Mouse (Mus musculus) forebrain, embryonic 14.5 days (tissue): Measurements from ENCODE around the gene Lax1. TPM values are rescaled to one million over a fixed set of nuclear protein-coding genes. Genes with fewer than 3 reads are reported as not detected.

ENCODE experiments used
- ATAC-seq: fragments of 200-750 bp; cut with Nextera tagmentation; 2 replicates; pipeline ENCODE4 v1.8.0; 2017; ENCODE audit warnings: mild to moderate bottlenecking, moderate library complexity
- DNase-seq: peaks from one replicate; pipeline ENCODE4 v3.0.0-alpha.2; 2015; ENCODE audit warnings: low spot score
- H3K27ac ChIP-seq: fragments of 300-500 bp; sonication (generic); 2 replicates; pipeline ENCODE4 v1.5.1; 2014; ENCODE audit warnings: low read depth, mild to moderate bottlenecking, control low read depth, low read length, moderate library complexity
- H3K27me3 ChIP-seq: fragments of 300-500 bp; sonication (generic); replicated peaks from 2 replicates; pipeline ENCODE4 v1.6.1; 2014; ENCODE audit warnings: low read length, control low read depth, mixed read lengths; ENCODE audit not compliant: control insufficient read depth, insufficient read depth
- H3K36me3 ChIP-seq: fragments of 300-500 bp; sonication (generic); 2 replicates; pipeline ENCODE4 v1.6.1; 2014; ENCODE audit warnings: low read length, control low read depth; ENCODE audit not compliant: control insufficient read depth, insufficient read depth
- H3K4me1 ChIP-seq: fragments of 300-500 bp; sonication (generic); 2 replicates; pipeline ENCODE4 v1.6.1; 2014; ENCODE audit warnings: antibody characterized with exemption, low read length, control low read depth; ENCODE audit not compliant: control insufficient read depth, insufficient read depth
- H3K4me2 ChIP-seq: fragments of 300-500 bp; sonication (generic); 2 replicates; pipeline ENCODE4 v1.6.1; 2014; ENCODE audit warnings: mild to moderate bottlenecking, control low read depth, low read length
- H3K4me3 ChIP-seq: fragments of 300-500 bp; sonication (generic); 2 replicates; pipeline ENCODE4 v1.5.1; 2014; ENCODE audit warnings: low read depth, low read length, control low read depth
- H3K9ac ChIP-seq: fragments of 300-500 bp; sonication (generic); 2 replicates; pipeline ENCODE4 v1.6.1; 2014; ENCODE audit warnings: mild to moderate bottlenecking, low read length, control low read depth, moderate library complexity
- H3K9me3 ChIP-seq: fragments of 300-500 bp; sonication (generic); replicated peaks from 2 replicates; pipeline ENCODE4 v1.6.1; 2016; ENCODE audit warnings: low read length, control low read depth, mixed read lengths; ENCODE audit not compliant: control insufficient read depth
- WGBS: fragments of 180-500 bp; shearing (Covaris S2); extraction: QIAGEN DNeasy Blood & Tissue Kit; methylation state at CpG from one replicate; pipeline ENCODE4 v1.1.7; 2014; 5-methylcytosine and 5-hydroxymethylcytosine counted together
- polyA plus RNA-seq: library from polyadenylated mRNA; unstranded; fragments of >200 nt; fragmentation: Nextera tagmentation; extraction: Ambion mirVana; gene quantifications from 2 replicates; pipeline ENCODE4 v1.2.1, GENCODE M21; 2014

Gene Lax1
- not detected in 2 replicates for polyA plus RNA-seq

DNA sequence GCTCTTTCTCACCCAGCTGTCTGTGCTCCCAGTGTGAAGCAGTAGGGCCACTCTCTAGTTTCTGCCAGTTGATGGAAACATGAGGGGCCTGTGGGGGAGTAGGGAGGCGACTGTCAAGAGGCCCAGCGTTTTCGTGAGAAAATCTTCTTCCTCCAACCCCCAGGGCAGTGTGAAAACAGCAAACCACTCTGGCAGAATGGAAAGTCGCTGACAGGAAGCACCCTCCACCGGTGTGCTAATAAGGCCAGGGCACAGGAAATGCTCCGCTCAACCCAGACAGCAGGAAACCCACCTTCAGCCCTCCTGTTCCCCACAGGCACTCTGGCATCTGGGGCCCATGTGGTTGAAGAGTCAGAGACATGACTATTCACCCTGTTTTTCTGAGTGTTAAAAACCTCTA lies at the start of gene Lax1:
TSS of gene Lax1 (minus strand) at position 212 of the 400 bp plus-strand sequence.
- H3K9ac ChIP-seq, result no peak within 1 kb of the TSS
- WGBS, result 69% methylated on average over 6 of the region's 6 CpGs
- H3K27me3 ChIP-seq, result no peaks in the 10 kb centered on the region
- H3K4me3 ChIP-seq, result no peak within 1 kb of the TSS
- no peaks in the 10 kb centered on the region for H3K36me3 ChIP-seq
- no peaks in the 10 kb centered on the region for H3K9me3 ChIP-seq
- H3K4me1 ChIP-seq, result no peaks in the 10 kb centered on the region
- no peak within 1 kb of the TSS for H3K4me2 ChIP-seq
- no peak for DNase-seq
- no peak for ATAC-seq
- no peak within 1 kb of the TSS for H3K27ac ChIP-seq

DNA sequence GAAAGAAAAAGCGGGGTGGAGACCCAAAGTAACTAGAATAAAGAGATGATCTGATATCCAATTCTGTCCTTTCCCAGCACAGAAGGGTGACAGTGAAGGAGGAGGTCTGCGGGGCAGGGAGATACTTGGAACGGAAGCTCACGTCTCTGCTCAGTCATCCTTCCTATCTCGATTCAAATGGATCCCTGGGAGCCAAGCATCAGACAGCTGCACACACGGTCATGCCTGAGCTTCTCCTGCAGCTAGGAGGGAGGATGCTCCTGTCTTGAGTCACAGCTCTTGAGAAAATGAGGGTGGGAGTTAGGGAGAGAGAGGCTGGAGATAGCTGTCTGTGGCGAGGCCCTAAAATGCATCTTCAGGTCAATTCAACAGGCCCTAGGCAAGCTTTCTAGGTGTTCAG lies 46.8 kb upstream of the Lax1 start:
- peak; percentile 14; the same call in 1 of the 2 replicates for ATAC-seq
- 79% methylated on average over 7 of the region's 7 CpGs for WGBS
- Histone ChIP-seq H3K9me3 (no peaks in the 10 kb centered on the region), H3K9ac (peak overlapping the region; percentile 88; the same call in 1 of the 2 replicates), H3K27me3 (no peaks in the 10 kb centered on the region), H3K27ac (no peak overlapping the region), H3K36me3 (0 out of 2 replicates have a peak, but pooled peaks cover 2% of the 10 kb centered on the region), H3K4me1 (peaks cover 6% of the 10 kb centered on the region), H3K4me2 (no peak overlapping the region), H3K4me3 (no peak overlapping the region)
- no peak for DNase-seq

DNA sequence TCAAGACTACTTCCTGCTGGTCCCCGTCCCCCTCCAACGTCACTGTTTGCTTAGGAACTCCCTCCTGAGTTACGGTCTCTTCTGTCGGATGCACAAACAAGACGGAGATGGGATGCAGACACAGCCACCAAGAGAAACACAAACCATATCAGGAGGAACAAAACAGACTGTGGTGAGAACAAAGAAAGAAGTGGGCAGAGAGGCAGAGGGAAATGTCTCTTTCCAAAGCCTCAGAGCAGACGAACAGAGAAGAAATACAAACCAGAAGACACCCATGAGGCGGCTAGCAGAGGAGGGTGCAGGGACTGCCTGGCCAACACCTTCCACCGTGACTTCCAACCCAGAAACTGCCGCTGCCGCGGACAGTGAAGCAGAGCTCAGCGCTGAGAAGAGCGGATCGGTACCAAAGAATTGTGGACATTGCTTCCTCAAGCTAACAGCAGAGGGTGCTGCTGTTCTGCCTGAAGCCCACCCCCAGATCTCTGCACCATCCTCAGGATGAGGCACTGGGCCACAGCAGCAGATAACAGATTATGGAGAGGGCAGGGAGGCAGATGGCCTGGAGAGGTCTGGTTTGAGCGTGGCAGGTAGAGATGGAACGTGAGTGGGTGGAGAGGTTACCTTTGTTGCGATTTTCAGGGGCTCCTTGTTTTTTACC lies 46.2 kb upstream of the Lax1 start:
- Histone ChIP-seq H3K4me2 (peak overlapping the region; percentile 54), H3K27ac (no peak overlapping the region), H3K27me3 (no peaks in the 10 kb centered on the region), H3K9me3 (no peaks in the 10 kb centered on the region), H3K4me3 (peak overlapping the region; percentile 43), H3K4me1 (peaks cover 6% of the 10 kb centered on the region), H3K36me3 (peaks cover 5% of the 10 kb centered on the region; the same call in 1 of the 2 replicates), H3K9ac (peak overlapping the region; percentile 88)
- DNase-seq (peak; percentile 91), ATAC-seq (peak; percentile 94)
- 14% methylated on average over 17 of the region's 17 CpGs for WGBS

- Histone ChIP-seq H3K4me1 (peaks cover 6% of the 10 kb centered on the region), H3K4me3 (no peak overlapping the region), H3K27me3 (no peaks in the 10 kb centered on the region), H3K36me3 (peaks cover 27% of the 10 kb centered on the region), H3K9me3 (no peaks in the 10 kb centered on the region), H3K27ac (no peak overlapping the region), H3K4me2 (no peak overlapping the region), H3K9ac (no peak overlapping the region)
- DNase-seq, result no peak
- ATAC-seq, result no peak
- WGBS, result 70% methylated on average over 11 of the region's 11 CpGs
Observed at GRCm38 (mm10) chr1:133732814-133733213, 42.9 kb upstream of the Lax1 start.

DNA sequence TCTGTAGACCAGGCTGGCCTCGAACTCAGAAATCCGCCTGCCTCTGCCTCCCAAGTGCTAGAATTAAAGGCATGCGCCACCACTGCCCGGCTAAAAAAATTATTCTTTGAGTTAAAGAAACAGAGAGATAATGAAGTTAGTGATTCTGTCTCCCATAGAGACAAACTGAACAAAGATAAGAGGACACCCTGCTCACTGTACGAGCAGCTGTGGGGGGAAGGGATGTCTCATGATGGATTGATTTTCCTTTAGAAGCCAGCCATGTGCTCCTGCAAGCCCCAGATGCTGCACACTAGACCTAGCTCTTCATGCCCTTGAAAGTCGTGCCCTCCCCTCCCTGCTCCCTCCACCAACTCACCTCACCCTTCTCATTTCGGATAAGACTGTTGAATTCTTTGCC lies 38.4 kb upstream of the Lax1 start:
- no peaks in the 10 kb centered on the region for H3K27me3 ChIP-seq
- peaks cover 35% of the 10 kb centered on the region for H3K36me3 ChIP-seq
- ATAC-seq, result no peak
- no peak overlapping the region for H3K9ac ChIP-seq
- H3K4me3 ChIP-seq, result no peak overlapping the region
- no peak overlapping the region for H3K4me2 ChIP-seq
- H3K27ac ChIP-seq, result no peak overlapping the region
- H3K9me3 ChIP-seq, result no peaks in the 10 kb centered on the region
- 82% methylated on average over 7 of the region's 7 CpGs for WGBS
- no peak for DNase-seq
- no peaks in the 10 kb centered on the region for H3K4me1 ChIP-seq

DNA sequence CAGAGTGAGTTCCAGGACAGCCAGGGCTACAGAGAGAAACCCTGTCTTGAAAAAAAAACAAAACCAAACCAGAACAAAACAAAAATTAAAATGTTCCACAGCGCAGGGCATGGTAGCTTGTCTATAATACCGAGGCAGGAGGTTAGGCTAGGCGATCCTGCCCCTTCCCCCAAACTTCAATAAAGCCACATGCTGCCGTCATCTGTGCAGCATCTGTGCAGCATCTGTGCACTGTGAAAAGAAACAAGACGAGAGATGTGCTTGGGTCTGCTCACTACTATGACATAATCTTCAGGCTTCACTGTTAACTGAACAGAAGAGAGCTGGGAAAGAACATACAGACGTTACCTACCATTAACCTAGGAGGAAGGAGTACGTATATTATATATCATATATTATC lies 30.4 kb upstream of the Lax1 start:
- peaks cover 14% of the 10 kb centered on the region; the same call in 1 of the 2 replicates for H3K36me3 ChIP-seq
- no peaks in the 10 kb centered on the region for H3K4me1 ChIP-seq
- WGBS, result 85% methylated on average over 7 of the region's 7 CpGs
- H3K9me3 ChIP-seq, result no peaks in the 10 kb centered on the region
- no peak for ATAC-seq
- H3K4me2 ChIP-seq, result no peak overlapping the region
- DNase-seq, result no peak
- H3K27ac ChIP-seq, result no peak overlapping the region
- H3K9ac ChIP-seq, result no peak overlapping the region
- no peak overlapping the region for H3K4me3 ChIP-seq
- no peaks in the 10 kb centered on the region for H3K27me3 ChIP-seq

GRCm38 (mm10) chr1:133718786-133719185 lies 28.9 kb upstream of the Lax1 start:
- Histone ChIP-seq H3K4me2 (no peak overlapping the region), H3K4me1 (no peaks in the 10 kb centered on the region), H3K9ac (no peak overlapping the region), H3K4me3 (no peak overlapping the region), H3K27me3 (no peaks in the 10 kb centered on the region), H3K9me3 (no peaks in the 10 kb centered on the region), H3K27ac (no peak overlapping the region), H3K36me3 (peaks cover 18% of the 10 kb centered on the region; the same call in 1 of the 2 replicates)
- 90% methylated on average over 8 of the region's 8 CpGs for WGBS
- no peak for ATAC-seq
- DNase-seq, result no peak

- H3K4me1 ChIP-seq, result no peaks in the 10 kb centered on the region
- H3K27me3 ChIP-seq, result no peaks in the 10 kb centered on the region
- ATAC-seq, result no peak
- H3K4me2 ChIP-seq, result no peak overlapping the region
- H3K27ac ChIP-seq, result no peak overlapping the region
- 55% methylated on average over 3 of the region's 3 CpGs for WGBS
- peaks cover 18% of the 10 kb centered on the region; the same call in 1 of the 2 replicates for H3K36me3 ChIP-seq
- no peaks in the 10 kb centered on the region for H3K9me3 ChIP-seq
- no peak overlapping the region for H3K4me3 ChIP-seq
- DNase-seq, result no peak
- H3K9ac ChIP-seq, result no peak overlapping the region
Observed at GRCm38 (mm10) chr1:133718296-133718695, 28.4 kb upstream of the Lax1 start.

DNA sequence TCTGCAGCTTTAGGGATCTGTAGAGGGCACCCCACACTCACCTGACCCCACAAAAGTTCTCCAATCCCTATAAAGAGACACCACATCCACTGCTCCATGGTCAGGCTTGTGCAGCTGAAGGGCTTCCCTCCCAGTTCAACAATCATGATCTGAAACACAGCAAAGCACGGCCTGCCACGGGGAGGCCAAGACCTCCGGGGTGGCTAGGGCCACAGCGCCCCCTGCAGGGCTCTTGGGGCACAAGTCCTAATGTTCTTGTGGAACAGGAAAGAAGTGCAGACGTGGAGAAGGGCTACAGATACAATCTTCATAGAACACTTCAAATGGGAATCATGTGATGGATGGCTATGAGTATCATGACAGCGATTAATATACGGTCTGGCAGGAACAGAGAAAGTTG lies 26.6 kb upstream of the Lax1 start:
- H3K9me3 ChIP-seq, result no peaks in the 10 kb centered on the region
- H3K27ac ChIP-seq, result no peak overlapping the region
- no peak overlapping the region for H3K9ac ChIP-seq
- H3K4me1 ChIP-seq, result peaks cover 2% of the 10 kb centered on the region; the same call in 1 of the 2 replicates
- ATAC-seq (no peak), DNase-seq (no peak)
- no peak overlapping the region for H3K4me3 ChIP-seq
- H3K36me3 ChIP-seq, result peaks cover 18% of the 10 kb centered on the region; the same call in 1 of the 2 replicates
- H3K4me2 ChIP-seq, result no peak overlapping the region
- WGBS, result 29% methylated on average over 7 of the region's 7 CpGs
- no peaks in the 10 kb centered on the region for H3K27me3 ChIP-seq
